Mouse (Mus musculus) hindbrain, embryonic 16.5 days (tissue): ENCODE results near the gene Tirap. TPM values are rescaled to one million over a fixed set of nuclear protein-coding genes. Genes with fewer than 3 reads are reported as not detected.

ENCODE experiments used
- ATAC-seq: fragments of 200-750 bp; cut with Nextera tagmentation; 2 replicates; pipeline ENCODE4 v1.8.0; 2017; ENCODE audit warnings: moderate TSS enrichment, moderate library complexity
- H3K27ac ChIP-seq: fragments of 300-500 bp; sonication (generic); 2 replicates; pipeline ENCODE4 v1.5.1; 2014; ENCODE audit warnings: low read depth, mild to moderate bottlenecking, control low read depth, low read length, moderate library complexity
- H3K27me3 ChIP-seq: fragments of 300-500 bp; sonication (generic); replicated peaks from 2 replicates; pipeline ENCODE4 v1.6.1; 2014; ENCODE audit warnings: low read length; ENCODE audit not compliant: control insufficient read depth, insufficient read depth
- H3K36me3 ChIP-seq: fragments of 300-500 bp; sonication (generic); 2 replicates; pipeline ENCODE4 v1.6.1; 2014; ENCODE audit warnings: mild to moderate bottlenecking, low read length, moderate library complexity, mixed read lengths; ENCODE audit not compliant: control insufficient read depth, insufficient read depth
- H3K4me1 ChIP-seq: fragments of 300-500 bp; sonication (generic); 2 replicates; pipeline ENCODE4 v1.6.1; 2014; ENCODE audit warnings: low read depth, low read length; ENCODE audit not compliant: control insufficient read depth, insufficient read depth
- H3K4me2 ChIP-seq: fragments of 300-500 bp; sonication (generic); 2 replicates; pipeline ENCODE4 v1.6.1; 2014; ENCODE audit warnings: mild to moderate bottlenecking, low read length, control low read depth, moderate library complexity
- H3K4me3 ChIP-seq: fragments of 300-500 bp; sonication (generic); 2 replicates; pipeline ENCODE4 v1.5.1; 2014; ENCODE audit warnings: mild to moderate bottlenecking, low read length, control low read depth, moderate library complexity
- H3K9ac ChIP-seq: fragments of 300-500 bp; sonication (generic); 2 replicates; pipeline ENCODE4 v1.6.1; 2014; ENCODE audit warnings: low read depth, mild to moderate bottlenecking, control low read depth, low read length, moderate library complexity
- H3K9me3 ChIP-seq: fragments of 300-500 bp; sonication (generic); 2 replicates; pipeline ENCODE4 v1.6.1; 2014; ENCODE audit warnings: mild to moderate bottlenecking, low read length, moderate library complexity; ENCODE audit not compliant: control insufficient read depth
- WGBS: fragments of 180-500 bp; shearing (Covaris S2); extraction: QIAGEN DNeasy Blood & Tissue Kit; methylation state at CpG from one replicate; pipeline ENCODE4 v1.1.7; 2014; 5-methylcytosine and 5-hydroxymethylcytosine counted together
- polyA plus RNA-seq: library from polyadenylated mRNA; unstranded; fragments of >200 nt; fragmentation: Nextera tagmentation; extraction: Ambion mirVana; gene quantifications from 2 replicates; pipeline ENCODE4 v1.2.1, GENCODE M21; 2015

Tirap gene
- polyA plus RNA-seq, 1 experiment from 2014 or later, result 4.5 TPM

DNA sequence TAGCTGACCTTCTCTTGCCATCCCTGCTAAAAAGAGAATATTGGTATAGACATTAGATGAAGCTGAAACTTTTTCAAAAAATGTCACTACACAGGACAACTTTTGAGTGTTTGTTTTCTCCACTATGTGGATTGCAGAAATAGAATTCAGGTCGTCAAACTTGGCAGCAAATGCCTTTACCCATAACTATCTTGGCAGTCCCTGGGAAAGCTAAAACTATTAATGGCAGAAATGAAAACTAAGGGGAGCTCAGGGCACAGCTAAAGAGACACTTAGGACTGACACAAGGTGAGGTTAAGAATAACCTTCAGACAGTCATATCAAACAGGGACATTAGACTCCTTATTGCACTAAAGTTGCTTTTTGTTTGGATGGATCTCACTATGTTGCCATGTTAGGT, 17.9 kb upstream of the Tirap start:
- 83% methylated on average over 1 of the region's 1 CpGs for WGBS
- no peak overlapping the region for H3K27ac ChIP-seq
- no peak for ATAC-seq
- no peaks in the 10 kb centered on the region for H3K4me1 ChIP-seq
- no peaks in the 10 kb centered on the region for H3K27me3 ChIP-seq
- peaks cover 43% of the 10 kb centered on the region for H3K36me3 ChIP-seq
- H3K4me3 ChIP-seq, result no peak overlapping the region
- no peak overlapping the region for H3K9ac ChIP-seq
- no peak overlapping the region for H3K4me2 ChIP-seq
- no peaks in the 10 kb centered on the region for H3K9me3 ChIP-seq

DNA sequence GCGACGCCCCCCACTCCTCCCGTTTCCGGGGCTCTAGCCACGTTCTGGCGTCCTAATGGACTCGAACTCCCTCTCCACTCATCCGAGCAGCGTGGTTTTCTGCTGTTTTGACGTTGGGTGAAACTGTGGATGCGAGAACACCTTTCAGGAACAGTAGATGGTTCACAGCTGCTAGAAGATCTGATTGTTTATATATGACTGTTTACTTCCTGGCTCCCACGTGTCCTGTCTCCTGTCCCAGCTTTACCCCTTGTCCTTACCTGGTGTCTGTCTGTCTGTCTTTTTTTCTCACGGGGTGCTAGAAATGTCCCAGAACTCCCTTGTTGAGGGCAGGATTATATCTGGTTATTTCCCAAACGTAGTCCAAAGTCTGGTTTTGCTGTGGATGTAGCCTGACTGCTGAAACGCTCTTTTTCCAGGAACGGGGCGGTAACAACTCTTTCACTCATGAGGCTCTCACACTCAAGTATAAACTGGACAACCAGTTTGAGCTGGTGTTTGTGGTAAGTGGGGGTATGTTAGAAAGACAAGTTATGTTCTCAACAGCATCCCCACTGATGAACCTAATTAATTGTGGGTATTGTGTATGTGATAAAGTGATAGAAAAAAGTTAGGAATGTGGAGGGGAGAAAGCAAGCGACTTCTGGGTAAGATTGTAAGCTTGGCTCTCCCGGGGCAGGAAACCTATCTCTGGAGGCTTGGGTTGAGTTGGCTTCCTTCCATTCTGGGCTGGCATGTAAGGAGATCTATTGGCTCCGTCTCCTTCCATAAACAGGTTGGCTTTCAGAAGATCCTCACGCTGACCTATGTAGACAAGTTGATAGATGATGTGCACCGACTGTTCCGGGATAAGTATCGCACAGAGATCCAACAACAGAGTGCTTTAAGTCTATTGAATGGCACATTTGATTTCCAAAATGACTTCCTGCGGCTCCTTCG, 11.8 kb upstream of the Tirap start:
- Histone ChIP-seq H3K27ac (peak overlapping the region; percentile 55), H3K4me2 (peak overlapping the region; percentile 78), H3K4me1 (peaks cover 16% of the 10 kb centered on the region), H3K36me3 (peaks cover 23% of the 10 kb centered on the region), H3K9ac (peak overlapping the region; percentile 85), H3K9me3 (no peaks in the 10 kb centered on the region), H3K27me3 (no peaks in the 10 kb centered on the region), H3K4me3 (peak overlapping the region; percentile 90)
- 36% methylated on average over 26 of the region's 26 CpGs for WGBS
- no peak for ATAC-seq

DNA sequence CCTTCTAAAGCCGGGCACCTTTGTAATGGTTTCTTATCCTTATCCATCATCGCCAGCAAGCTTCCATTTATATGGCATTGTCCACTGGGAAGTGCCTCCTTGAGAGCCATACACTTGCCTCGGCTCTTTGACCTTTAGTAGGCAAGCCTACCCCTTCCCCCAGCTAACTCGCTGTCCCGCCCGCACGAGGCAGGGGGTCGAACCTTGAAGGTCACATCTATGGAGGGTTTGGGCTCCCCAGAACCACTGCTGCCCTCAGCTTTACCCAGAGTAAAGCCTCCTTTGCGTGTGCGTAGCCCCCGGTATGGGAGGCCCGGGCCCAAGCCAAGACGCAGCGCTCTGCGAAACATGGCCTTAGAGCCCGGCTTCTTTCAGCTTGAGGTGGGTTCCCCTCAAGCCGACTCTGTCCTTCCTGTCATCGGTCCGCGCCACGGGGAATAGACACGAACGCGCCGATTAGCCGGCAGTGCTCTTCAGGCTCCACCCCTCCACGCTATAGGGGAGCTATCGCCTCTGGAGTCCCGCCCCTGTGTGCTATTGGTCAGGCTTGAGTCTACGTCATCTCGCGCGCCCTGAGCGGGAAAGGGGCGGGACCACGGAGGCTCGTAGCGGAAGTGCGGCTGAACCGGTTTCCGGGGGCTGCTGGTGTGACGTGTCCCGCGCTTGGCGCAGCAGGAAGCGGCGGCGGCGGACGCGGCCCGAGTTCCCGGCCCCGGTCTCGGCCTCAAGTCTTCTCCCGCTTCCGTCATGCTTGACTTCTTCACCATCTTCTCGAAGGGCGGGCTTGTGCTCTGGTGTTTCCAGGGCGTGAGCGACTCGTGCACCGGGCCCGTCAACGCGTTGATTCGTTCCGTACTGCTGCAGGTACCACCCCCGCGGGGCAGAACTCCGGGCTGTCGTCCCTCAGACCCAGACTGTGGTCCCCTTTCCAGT, 10.7 kb upstream of the Tirap start, which contains the start of gene Foxred1:
Foxred1 (minus strand) TSS at position 514 of the 933 bp plus-strand sequence.
- peak within 1 kb of the TSS; percentile 90 for H3K4me3 ChIP-seq
- H3K4me2 ChIP-seq, result peak within 1 kb of the TSS; percentile 89
- H3K27ac ChIP-seq, result peak within 1 kb of the TSS; percentile 95
- peak; percentile 100 for ATAC-seq
- H3K36me3 ChIP-seq, result peaks cover 32% of the 10 kb centered on the region
- peaks cover 16% of the 10 kb centered on the region for H3K4me1 ChIP-seq
- no peaks in the 10 kb centered on the region for H3K27me3 ChIP-seq
- no peaks in the 10 kb centered on the region for H3K9me3 ChIP-seq
- H3K9ac ChIP-seq, result peak within 1 kb of the TSS; percentile 89
- under 1% methylated on average over 69 of the region's 72 CpGs for WGBS

DNA sequence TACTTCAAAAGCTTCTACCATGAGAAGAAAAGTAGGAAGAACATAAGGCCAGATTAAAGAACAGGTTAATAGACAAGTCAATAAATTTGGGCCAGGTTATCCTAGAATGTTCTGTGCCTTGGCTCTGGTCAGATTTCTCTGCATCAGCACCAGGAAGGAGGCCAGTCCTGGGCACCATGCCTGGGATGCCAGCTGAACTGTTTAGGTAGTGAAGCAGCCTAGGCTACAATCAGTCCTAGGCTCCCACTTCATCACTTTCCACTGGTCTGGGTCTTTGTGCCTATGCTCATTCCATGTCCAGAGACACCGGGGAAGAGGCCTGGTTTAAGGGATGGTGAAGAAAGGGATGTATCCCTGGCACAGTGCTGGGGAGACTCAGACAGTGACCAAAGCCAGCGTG, 4.3 kb upstream of the Tirap start:
- H3K4me3 ChIP-seq, result no peak overlapping the region
- ATAC-seq, result no peak
- 98% methylated on average over 2 of the region's 2 CpGs for WGBS
- no peaks in the 10 kb centered on the region for H3K9me3 ChIP-seq
- no peaks in the 10 kb centered on the region for H3K27me3 ChIP-seq
- no peak overlapping the region for H3K4me2 ChIP-seq
- H3K4me1 ChIP-seq, result peaks cover 9% of the 10 kb centered on the region
- no peak overlapping the region for H3K9ac ChIP-seq
- peaks cover 20% of the 10 kb centered on the region for H3K36me3 ChIP-seq
- H3K27ac ChIP-seq, result no peak overlapping the region

DNA sequence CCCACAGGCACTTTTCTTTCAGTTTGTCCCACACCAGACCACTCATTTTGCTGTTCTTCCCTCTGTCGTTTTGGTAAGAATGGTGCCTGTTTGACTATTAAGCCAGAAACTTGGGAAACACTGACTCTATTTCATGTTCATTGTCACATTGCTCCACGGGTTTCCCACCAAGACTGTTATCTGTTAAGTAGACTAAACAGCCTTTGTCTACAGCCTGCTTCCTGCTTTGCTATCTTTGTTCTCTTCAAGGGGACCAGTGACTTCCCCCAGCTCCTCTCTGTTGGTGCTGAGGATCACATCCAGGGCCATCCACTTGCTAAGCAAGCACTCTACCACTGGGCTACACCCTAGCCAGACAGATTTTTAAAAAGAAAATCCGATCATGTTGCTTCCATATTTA, 3.4 kb upstream of the Tirap start:
- Histone ChIP-seq H3K9me3 (no peaks in the 10 kb centered on the region), H3K27me3 (no peaks in the 10 kb centered on the region), H3K9ac (no peak overlapping the region), H3K4me1 (peaks cover 9% of the 10 kb centered on the region), H3K36me3 (peaks cover 20% of the 10 kb centered on the region), H3K27ac (no peak overlapping the region), H3K4me3 (no peak overlapping the region), H3K4me2 (no peak overlapping the region)
- 81% methylated on average over 3 of the region's 3 CpGs for WGBS
- ATAC-seq, result no peak

DNA sequence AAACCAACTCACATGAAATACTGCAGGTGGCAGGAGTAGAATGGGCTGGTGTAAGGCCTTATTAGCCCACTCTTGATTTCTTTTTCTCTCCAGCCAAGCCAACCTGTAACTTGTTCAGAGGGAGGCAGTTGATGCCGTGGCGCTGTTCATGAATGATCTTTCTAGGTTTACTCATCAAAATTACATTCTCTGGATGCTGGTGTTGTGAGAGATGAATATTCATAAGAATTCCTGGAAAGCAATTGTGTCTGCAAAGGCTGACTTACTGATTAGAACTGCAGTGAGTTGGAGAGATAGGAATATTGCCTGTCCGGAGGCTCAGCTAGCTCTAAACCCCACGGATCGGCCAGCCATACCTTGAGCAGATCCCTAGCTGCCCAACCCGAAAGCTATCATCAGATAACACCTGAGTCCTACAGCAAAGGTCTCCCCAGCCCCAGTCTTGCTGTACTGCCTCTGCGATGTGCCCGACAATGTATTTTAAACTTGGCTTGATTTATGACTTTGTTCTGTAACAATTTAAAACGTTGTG, 504 bp upstream of the Tirap start:
- Histone ChIP-seq H3K4me3 (peak overlapping the region; percentile 64), H3K27ac (no peak overlapping the region), H3K36me3 (peaks cover 4% of the 10 kb centered on the region), H3K4me2 (peak overlapping the region; percentile 83), H3K27me3 (no peaks in the 10 kb centered on the region), H3K9ac (peak overlapping the region; percentile 76), H3K4me1 (peaks cover 9% of the 10 kb centered on the region), H3K9me3 (no peaks in the 10 kb centered on the region)
- ATAC-seq, result no peak
- 56% methylated on average over 9 of the region's 9 CpGs for WGBS

DNA sequence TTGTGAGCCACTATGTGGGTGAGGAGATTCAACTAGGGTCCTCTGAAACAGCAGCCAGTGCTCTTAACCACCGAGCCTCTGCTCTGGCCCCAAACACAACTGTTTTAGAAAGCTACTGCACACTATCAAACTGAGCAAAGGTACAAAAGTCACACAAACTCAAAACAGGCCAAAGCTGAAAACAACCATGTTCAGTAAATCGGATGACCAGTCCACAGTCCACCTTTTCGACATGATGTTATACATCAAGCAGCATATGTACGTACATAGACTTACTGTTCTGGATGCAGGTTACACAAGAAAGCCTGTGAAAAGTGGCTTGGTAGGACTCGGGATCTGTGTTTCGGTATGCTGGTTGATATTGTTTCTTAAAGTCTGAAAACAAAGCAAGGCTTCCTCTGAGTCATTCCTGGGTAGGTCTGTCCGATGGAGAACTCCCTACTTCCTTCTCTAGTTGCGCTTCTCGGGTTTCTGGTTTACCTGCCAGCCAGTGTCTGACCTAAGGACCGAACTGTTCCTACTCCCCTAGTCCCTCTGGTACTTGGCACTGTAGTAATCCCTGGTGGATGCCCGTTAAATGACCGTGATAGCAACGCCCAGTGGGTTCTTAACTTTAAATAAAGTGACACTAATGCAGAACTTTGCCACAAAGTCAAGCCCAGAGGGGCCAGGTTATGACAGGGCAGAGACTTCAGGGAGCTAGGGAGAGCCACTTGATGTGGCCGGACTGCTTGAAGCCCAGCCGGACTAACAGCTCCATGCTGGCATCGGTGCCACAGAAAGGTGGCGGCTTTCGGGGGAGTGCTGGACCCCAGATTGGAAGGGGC, 933 bp downstream of the Tirap start:
- peak overlapping the region; percentile 83 for H3K4me2 ChIP-seq
- ATAC-seq, result peak; percentile 50
- peak overlapping the region; percentile 76 for H3K9ac ChIP-seq
- 26% methylated on average over 18 of the region's 18 CpGs for WGBS
- no peaks in the 10 kb centered on the region for H3K27me3 ChIP-seq
- no peak overlapping the region for H3K27ac ChIP-seq
- H3K4me3 ChIP-seq, result peak overlapping the region; percentile 64
- peaks cover 9% of the 10 kb centered on the region for H3K4me1 ChIP-seq
- H3K9me3 ChIP-seq, result no peaks in the 10 kb centered on the region
- no peaks in the 10 kb centered on the region for H3K36me3 ChIP-seq

DNA sequence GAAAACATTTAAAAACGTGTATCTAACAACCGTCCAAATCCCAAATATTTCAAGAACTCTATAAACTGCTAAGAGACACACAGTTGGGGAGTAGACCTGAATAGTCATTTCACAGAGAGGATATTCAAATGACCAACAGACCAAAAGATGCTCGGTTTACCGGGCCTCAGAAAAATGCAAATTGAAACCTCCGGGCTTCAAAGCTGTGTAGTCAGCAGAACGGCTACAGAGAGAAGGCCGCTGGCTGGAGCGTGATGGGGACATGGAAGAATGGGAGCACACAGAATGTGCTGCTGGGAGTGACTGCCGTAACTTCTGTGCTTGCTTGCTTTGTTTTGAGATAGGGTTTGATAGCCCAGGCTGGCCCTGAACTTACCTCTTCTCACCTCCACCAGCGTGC, 1.7 kb downstream of the Tirap start:
- ATAC-seq, result no peak
- no peak overlapping the region for H3K4me2 ChIP-seq
- H3K27ac ChIP-seq, result no peak overlapping the region
- WGBS, result 69% methylated on average over 10 of the region's 10 CpGs
- H3K9ac ChIP-seq, result no peak overlapping the region
- no peaks in the 10 kb centered on the region for H3K27me3 ChIP-seq
- H3K9me3 ChIP-seq, result no peaks in the 10 kb centered on the region
- no peaks in the 10 kb centered on the region for H3K36me3 ChIP-seq
- no peak overlapping the region for H3K4me3 ChIP-seq
- peaks cover 9% of the 10 kb centered on the region for H3K4me1 ChIP-seq
